Mouse (Mus musculus) adrenal gland, postnatal 14 days (tissue): ENCODE measurements around the gene Pum2. TPM values are rescaled to one million over a fixed set of nuclear protein-coding genes. Genes with fewer than 3 reads are reported as not detected.
"Not testable (repeated sequence)": the region's sequence is repeated elsewhere in the genome, so short reads cannot be mapped to it uniquely, and the experiment has no call there.

Experiments
- DNase-seq: peaks from one replicate; pipeline ENCODE4 v3.0.0; 2021; ENCODE audit warnings: mixed read lengths
- total RNA-seq: library from RNA; stranded (reverse); gene quantifications from 2 replicates; pipeline ENCODE4 v1.2.3, GENCODE M21; 2021

The Pum2 gene
- total RNA-seq, 1 experiment from 2014 or later: 136 TPM

GRCm38 (mm10) chr12:8669421-8669820 is 4.5 kb upstream of the Pum2 start:
- DNase-seq: no peak

DNA sequence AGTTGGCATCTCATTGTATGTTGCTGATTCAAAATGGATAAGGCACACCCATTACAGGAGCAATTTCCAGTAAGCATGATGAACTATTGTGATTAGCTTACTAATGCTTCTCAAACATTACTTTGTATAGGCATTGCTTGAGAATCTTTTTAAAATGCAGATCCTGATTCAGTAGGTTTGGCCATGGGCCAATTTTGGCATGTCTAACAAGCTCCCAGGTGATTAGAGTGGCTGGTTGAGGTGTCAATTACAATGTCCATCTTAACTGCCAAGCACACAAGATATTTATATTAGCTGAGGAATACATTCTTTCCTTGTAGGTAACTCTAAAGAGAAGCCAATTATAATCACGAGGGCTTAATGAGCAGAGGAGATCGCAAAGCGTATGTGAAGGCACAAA is 4.1 kb upstream of the Pum2 start:
- DNase-seq: no peak

DNA sequence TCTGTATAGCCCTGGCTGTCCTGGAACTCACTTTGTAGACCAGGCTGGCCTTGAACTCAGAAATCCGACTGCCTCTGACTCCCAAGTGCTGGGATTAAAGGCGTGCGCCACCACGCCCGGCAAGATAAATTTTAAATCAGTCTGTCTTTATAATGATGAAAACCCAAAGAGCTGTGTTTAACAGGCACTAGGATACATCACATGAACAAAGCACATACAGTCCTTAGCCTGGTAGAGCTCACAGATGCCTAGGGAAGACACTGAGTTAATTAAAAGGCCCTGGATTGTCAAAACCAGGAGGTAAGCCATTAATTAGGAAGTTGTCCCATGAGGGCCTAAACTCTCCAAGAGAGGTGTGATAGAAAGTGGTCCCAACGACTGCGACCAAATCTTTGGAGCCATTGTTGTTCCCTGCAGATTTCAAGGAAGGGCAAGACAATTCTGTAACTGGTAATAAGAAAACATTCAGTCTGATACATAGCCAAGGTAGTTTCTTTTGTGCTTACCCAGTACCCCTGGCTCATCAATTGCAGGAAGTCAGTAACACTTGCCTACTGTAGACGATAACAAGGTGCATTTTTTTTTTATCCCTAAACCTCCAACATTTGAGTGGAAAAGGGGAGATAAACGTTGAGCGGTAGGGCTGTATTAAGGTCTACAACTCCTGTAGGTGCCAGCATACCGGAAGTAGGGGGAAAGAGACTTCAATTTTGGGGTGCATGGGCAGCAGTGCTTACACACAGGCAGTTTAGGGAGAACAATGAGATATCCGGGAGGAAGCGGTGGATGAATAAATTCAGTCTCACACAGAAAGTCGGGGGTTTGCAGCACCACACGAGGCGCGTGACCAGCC is 587 bp upstream of the Pum2 start:
- no peak for DNase-seq

DNA sequence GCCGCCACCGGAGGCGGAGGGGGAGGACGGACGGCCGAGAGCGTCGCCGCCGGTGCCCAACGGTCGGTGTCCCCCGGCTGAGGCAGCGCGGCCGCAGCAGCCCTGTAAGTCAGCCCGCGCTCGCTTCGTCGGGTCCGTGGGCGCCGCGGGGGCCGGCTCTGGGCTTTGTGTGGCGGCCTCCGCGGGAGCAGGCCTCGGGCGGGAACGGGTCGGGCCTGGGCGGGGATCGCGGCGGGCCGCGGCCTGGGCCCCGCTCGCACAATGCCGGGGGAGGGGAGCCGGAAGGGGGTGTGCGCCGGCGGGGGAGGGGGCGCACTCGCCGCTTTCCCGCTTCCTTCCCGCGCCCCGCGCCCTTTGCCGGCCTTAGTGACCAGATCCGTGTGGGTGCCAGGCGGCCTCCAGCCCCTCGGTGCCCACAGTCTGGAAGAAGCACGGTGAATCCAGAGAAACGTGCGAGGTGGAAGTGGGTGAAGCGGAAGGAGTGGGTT is 487 bp downstream of the Pum2 start:
- DNase-seq: peak; percentile 73

DNA sequence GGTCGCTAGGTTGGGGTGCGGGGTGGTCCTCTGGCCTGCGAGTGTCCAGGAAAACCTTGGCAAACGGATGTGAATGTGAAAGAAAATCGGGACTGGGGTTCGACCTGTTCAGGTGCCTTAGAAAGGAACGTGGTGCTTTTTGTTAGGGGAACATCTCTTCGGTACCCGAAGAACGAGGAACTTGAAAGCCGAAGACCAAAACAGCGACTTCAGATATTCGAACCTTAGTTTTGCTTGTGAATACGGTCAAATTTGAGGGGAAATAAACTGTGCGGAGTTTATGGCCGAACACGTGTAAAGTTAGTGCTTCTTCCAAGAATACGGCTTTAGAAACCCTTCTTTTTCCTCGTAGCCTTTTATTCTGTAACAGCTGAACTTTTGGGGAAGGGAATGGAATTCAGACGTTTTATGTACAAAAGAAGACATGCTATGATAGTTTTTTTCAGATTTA is 982 bp downstream of the Pum2 start:
- no peak for DNase-seq

DNA sequence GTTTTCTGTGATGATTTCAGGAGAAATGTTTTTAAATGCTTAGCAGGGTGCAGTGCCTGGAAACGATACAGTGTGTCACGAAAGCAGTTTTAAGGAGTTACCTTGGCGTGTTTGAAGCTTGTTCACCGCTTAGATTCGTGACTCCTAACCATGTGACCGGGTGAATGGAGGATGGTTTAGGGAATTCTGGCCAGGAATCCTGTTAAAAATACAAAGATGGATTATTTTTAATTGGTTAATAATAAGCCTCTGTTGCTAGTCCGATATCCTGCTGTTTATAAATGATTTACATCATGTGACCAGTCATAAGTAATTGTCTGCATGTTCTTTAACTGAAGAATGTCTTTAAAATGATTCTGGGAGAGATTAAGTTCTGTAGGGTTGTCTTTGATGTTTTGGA is 1.4 kb downstream of the Pum2 start:
- DNase-seq: no peak

- DNase-seq: no peak
Measured at GRCm38 (mm10) chr12:8676341-8676740, 2.4 kb downstream of the Pum2 start.

DNA sequence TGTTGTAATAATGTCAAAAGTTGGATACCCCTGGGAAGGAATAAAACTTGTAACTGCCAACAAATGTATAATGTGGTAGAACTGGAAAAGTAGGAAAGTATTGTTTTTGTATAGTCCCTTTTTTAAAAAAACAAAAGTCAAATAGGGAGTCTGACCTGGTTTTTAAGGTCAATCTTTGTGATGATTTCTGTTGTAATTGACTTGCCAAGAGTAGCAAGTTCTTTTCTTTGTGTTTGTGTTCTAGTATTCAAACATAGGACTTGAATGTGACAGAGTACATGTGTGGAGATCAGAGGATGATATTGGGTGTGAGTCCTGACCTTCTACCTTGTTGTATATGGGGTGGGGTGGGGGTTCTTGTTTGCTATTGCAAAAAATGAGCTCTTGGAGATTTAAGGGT is 4.0 kb downstream of the Pum2 start:
- DNase-seq: no peak

DNA sequence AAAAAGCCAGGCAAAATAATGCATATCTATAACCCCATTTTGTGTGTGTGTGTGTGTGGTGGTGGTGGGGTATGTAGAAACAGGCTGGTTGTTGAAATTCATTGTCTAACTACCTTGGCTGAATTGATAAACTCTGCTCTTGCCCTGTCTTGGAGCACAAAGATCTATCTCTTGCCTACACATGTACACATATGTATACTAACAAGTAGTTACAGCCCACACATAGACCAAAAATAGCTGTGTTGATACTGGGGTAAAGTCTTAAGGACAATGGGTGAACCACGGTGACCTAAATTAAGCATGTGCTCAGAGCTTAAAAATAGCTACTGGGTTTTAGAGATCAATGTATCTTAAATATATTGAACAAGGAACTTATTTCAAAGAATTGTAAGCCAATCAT is 10.3 kb downstream of the Pum2 start:
- no peak for DNase-seq

- no peak for DNase-seq
Measured at GRCm38 (mm10) chr12:8685036-8685435, 11.1 kb downstream of the Pum2 start.

DNA sequence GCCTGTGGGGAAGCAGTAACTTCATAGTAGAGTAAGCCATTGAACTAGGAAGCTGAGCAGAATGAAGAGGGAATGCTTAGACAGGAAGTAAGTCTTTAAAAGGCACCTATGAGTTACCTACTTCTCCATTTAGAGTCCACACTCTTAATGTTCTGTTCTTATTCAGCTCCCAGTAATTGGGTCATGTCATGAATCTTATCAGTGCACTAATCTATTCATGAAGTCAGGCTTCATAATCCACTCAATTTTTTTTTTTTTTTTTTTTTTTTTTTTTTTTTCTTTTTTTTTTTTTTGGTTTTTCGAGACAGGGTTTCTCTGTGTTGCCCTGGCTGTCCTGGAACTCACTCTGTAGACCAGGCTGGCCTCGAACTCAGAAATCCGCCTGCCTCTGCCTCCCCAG is 15.9 kb downstream of the Pum2 start:
- not testable (repeated sequence) for DNase-seq

DNA sequence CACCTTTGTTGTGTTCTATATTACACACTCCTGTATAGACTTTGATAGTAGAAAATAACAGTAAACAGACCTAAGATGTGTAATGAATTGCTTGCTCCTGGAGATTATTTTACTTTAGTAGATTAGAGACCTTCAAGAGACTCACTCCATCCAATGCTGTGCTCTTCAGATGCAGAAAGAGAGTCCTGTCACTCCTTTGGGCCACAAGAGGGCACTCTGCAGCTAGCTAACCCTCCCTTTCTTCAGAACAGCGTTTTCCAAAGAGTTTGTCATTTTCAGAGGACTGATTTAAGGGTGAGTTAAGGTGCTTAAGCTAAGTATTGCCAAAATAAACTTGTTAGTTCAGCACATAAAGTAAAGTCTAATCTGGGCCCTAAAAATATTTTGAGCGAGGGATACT is 25.0 kb downstream of the Pum2 start:
- peak; percentile 60 for DNase-seq

DNA sequence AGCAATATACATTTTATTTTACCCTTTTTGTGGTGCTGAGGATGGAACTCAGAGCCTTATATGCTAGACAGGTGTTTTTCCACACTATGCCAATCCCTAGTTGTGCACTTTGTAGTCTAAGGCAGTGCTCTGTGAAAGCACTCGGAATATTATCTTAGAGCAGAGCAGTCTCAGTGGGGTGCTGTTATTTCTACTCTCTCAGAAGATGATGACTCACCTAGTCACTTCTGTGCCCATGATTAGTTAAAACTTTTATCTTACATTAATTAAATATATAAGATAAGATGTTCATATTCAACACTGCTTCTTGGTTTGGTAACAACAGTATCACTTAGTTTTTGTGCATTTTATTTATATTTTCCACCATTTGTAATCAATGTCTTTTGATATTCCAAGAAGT is 30.1 kb downstream of the Pum2 start:
- no peak for DNase-seq

- no peak for DNase-seq
Measured at GRCm38 (mm10) chr12:8708876-8709275, 34.9 kb downstream of the Pum2 start.

GRCm38 (mm10) chr12:8712665-8713064 is 38.7 kb downstream of the Pum2 start:
- no peak for DNase-seq

DNA sequence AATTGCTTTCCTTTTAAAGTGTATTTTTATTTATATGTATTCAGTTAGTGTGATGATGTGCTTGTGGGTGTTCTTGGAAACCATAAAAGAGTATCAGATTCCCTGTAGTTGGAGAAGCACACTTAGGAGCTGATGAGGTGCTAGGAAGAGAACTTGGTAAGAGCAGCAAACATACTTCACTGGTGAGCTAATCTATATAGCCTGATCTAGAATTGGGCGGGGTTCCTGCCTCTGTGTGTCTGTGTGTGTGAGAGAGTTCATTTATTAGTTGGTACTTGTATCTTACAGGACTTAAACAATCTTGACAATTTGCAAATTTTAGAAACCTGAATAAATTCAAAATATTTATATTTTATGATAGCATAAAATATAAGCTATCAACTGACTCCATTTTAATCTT is 42.2 kb downstream of the Pum2 start:
- no peak for DNase-seq

DNA sequence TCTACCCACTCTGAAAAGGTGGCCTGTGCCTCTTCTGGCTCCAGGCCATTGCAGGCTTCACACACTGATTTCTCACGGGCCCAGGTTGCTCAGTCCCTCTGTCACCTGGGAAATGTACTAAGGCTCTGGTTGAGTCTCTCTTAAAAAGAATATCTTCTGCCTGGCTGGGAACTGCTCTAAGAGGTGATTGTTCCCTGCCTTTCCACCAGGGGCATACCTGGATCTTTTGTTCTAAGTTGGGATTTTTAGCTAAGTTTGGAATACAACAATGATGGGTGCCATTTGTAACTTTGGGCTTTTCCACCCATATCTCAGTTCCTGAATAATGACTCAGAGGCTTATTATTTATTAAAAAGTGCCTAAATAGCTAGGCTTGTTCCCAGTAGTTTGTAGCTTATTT is 53.0 kb downstream of the Pum2 start:
- DNase-seq: no peak

GRCm38 (mm10) chr12:8728739-8729138 is 54.8 kb downstream of the Pum2 start:
- peak; percentile 30 for DNase-seq

DNA sequence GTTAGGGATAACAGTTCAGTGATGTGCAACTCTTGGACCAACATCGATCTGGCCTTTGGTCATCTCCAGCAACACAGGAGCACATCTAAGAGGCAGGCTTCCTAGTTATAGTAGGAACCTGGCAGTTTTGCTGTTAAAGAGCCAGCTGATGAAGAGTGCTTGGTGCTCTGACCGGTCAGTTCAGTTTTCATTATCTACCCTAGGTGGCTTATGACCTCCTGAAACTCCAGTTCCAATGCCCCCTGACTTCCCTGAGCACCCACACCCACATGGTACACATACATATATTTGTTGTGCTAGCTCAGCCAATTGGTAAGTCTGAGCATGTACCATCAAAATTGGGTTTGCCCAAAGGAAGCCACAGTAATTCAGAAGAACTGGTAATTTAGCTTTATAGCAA is 79.7 kb downstream of the Pum2 start:
- no peak for DNase-seq

GRCm38 (mm10) chr12:8754116-8754515 is 80.2 kb downstream of the Pum2 start:
- DNase-seq: no peak

DNA sequence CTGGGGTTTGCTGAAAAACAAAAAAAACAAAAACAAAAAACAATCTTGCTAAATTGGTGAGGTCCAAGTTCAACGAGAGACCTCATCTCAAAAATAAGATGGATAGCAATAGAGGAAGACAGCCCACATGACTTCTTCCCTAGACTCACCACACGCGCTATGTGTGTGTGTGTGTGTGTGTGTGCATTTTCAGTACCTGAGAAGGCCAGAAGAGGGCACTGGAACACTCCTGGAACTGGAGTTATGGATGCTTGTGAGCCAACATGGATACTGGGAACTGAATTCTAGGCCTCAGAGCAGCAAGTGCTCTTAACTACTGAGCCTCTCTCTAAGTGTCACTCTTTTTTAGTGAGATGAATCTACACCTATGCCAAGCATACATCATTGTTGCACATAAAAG is 84.1 kb downstream of the Pum2 start:
- no peak for DNase-seq

DNA sequence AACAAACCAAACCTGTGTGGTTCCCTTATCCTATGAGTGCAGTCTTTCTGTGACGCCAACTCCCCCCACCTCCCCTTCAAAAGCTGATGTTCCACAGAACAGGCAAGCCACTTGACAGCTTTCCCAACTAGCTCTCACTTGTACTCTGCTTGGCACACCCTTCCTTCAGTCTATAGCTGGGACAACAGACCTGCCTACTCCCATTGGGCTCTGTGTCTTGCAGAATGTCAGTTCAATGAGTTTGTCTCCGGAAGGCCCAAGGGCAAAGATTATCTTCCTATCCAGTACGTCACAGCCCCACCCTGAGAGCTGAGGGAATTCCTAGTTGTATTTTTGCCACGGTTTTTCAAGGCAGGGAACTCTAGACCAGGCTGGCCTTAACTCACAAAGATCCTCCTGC is 85.2 kb downstream of the Pum2 start:
- DNase-seq: no peak

DNA sequence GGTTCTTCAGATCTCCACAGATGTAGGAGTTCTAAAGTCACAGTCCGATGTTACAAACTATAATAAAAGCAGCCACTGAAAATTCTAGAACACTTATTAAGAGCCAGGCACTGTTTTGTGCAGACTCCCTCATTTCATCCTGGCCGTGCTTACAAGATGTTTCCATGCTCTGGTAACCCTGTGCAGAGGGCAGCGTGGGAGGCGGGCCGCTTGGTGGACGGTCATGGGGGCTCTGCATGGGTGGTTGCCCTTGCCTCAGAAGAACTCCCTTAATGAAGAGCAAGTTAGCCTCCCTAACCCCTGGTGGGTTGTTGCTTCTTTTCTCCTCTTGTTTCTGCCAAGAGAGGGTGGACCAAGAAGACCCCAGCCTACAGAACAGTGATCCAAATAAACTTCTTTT is 85.8 kb downstream of the Pum2 start:
- DNase-seq: no peak

DNA sequence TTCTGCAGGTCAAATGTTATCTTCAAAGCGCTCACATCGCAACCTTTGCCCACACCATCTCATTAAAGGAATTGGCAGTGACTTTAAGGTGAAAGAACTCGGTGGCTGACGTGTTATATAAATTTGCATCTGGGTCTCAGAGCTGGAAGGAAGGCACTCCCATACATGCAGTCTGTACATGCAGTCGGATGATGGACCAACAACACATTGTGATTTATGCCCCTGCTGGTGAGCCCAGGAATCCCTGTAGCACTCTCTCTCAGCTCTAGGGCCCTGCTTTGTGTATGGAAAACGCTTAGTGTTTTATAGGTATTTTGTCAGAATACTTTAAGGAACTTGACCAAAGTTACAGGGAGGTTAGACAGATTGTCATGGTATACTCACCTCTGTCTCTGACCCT is 86.6 kb downstream of the Pum2 start:
- DNase-seq: no peak
